Comparison of ENCODE assay signal across 8 mouse cellular contexts in the genomic region with DNA sequence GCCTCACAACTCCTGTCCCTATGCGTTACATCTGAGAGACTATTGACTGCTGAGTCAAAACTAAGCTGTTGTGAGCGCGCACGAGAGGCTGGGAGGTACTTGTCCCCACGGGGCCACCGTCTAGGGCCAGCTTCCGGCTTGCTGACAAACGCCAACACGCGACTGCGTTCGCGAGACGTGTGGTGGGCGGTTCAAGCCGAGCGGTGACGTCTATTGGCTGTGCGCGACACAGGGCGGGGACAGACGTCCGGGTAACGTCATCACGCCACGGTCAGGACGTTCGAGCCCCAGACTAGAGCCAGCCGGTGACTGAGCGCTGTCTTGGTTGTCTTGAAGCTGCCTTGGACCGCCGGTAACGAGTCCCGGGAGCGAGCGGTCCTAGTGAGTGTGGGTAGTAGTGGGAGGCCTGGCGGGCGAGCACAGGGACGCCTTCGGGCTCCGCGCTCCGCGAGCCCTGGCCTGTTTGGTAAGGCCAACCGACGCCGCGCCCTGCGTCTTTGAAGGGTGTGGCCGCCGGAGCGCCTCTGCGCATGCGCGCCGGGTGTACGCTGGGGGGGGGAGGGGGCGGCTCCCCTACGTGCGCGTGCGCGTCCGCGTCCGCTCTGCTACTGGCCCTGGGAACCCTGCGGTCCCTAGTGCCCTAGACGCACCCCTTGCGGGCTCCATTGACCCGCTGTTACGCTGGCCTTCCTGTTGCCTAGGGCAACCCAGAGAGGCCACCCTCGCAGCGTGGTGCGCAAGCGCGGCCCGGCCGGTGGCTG. TPM values are rescaled to one million over a fixed set of nuclear protein-coding genes. Genes with fewer than 3 reads are reported as not detected.
DNase-seq lines count a peak whose midpoint lies in the region; ATAC-seq and TF ChIP-seq lines count a peak whose summit lies in the region.

TSS of gene Leng8 (plus strand) at position 269 of the 761 bp plus-strand sequence.

- H3K27me3 ChIP-seq in embryonic facial prominence, embryonic 13.5 days = no peaks in the 10 kb centered on the region
- no peaks in the 10 kb centered on the region for H3K27me3 ChIP-seq in kidney, adult 2 months (replicated peaks; ENCODE audit: control insufficient read depth, insufficient read depth, low read length)
- H3K27me3 ChIP-seq in limb, embryonic 12.5 days = no peaks in the 10 kb centered on the region
- H3K27me3 ChIP-seq in midbrain, embryonic 15.5 days (replicated peaks) = no peaks in the 10 kb centered on the region
- no peaks in the 10 kb centered on the region for H3K27me3 ChIP-seq in spleen, adult 2 months (ENCODE audit: control insufficient read depth, insufficient read depth, low read length)

- peak; percentile 96 for ATAC-seq in embryonic facial prominence, embryonic 13.5 days (ENCODE audit: insufficient number of reproducible peaks, insufficient read depth, low FRiP score, low TSS enrichment, low read depth)
- peak; percentile 98 for ATAC-seq in limb, embryonic 12.5 days (ENCODE audit: insufficient number of reproducible peaks, insufficient read depth, low FRiP score, low TSS enrichment, low read depth)
- ATAC-seq in midbrain, embryonic 15.5 days (replicated peaks) = peak; percentile 99

- H3K27ac ChIP-seq in embryonic facial prominence, embryonic 13.5 days = peak within 1 kb of the TSS; percentile 94
- H3K27ac ChIP-seq in kidney, adult 2 months (ENCODE audit: insufficient read depth, low read depth, low read length) = peak within 1 kb of the TSS; percentile 94
- H3K27ac ChIP-seq in limb, embryonic 12.5 days = peak within 1 kb of the TSS; percentile 91
- H3K27ac ChIP-seq in midbrain, embryonic 15.5 days = peak within 1 kb of the TSS; percentile 97
- peak within 1 kb of the TSS; percentile 98 for H3K27ac ChIP-seq in spleen, adult 2 months (ENCODE audit: insufficient read depth, low read length)

- H3K9me3 ChIP-seq in embryonic facial prominence, embryonic 13.5 days = no peaks in the 10 kb centered on the region
- no peaks in the 10 kb centered on the region for H3K9me3 ChIP-seq in limb, embryonic 12.5 days
- H3K9me3 ChIP-seq in midbrain, embryonic 15.5 days = no peaks in the 10 kb centered on the region

- peak; percentile 99 for DNase-seq in 3134 (ENCODE audit: extremely low read depth, insufficient read length, low spot score)
- DNase-seq in adrenal gland, postnatal 36 days = peak; percentile 99
- DNase-seq in heart, adult 18-20 months = peak; percentile 99 to 100
- DNase-seq in kidney, adult 2 months = peak; percentile 100
- peak; percentile 99 for DNase-seq in spleen, adult 2 months (ENCODE audit: low read depth in 1 of 2, low spot score in 2 of 2)

- H3K4me3 ChIP-seq in embryonic facial prominence, embryonic 13.5 days = peak within 1 kb of the TSS; percentile 95
- peak within 1 kb of the TSS; percentile 77 for H3K4me3 ChIP-seq in kidney, adult 2 months (ENCODE audit: insufficient read depth, low read depth, low read length)
- H3K4me3 ChIP-seq in limb, embryonic 12.5 days (replicated peaks) = peak within 1 kb of the TSS; percentile 83
- H3K4me3 ChIP-seq in midbrain, embryonic 15.5 days = peak within 1 kb of the TSS; percentile 77
- peak within 1 kb of the TSS; percentile 89 for H3K4me3 ChIP-seq in spleen, adult 2 months (ENCODE audit: extremely low read depth, insufficient read depth, insufficient read length)

- peak within 1 kb of the TSS; percentile 91 for H3K9ac ChIP-seq in embryonic facial prominence, embryonic 13.5 days
- H3K9ac ChIP-seq in limb, embryonic 12.5 days (replicated peaks) = peak within 1 kb of the TSS; percentile 76
- peak within 1 kb of the TSS; percentile 74 for H3K9ac ChIP-seq in midbrain, embryonic 15.5 days

- H3K4me2 ChIP-seq in embryonic facial prominence, embryonic 13.5 days = peak within 1 kb of the TSS; percentile 83
- peak within 1 kb of the TSS; percentile 72 for H3K4me2 ChIP-seq in limb, embryonic 12.5 days
- peak within 1 kb of the TSS; percentile 73 for H3K4me2 ChIP-seq in midbrain, embryonic 15.5 days

- H3K4me1 ChIP-seq in embryonic facial prominence, embryonic 13.5 days = peaks cover 13% of the 10 kb centered on the region
- H3K4me1 ChIP-seq in kidney, adult 2 months (ENCODE audit: control insufficient read depth, insufficient read depth, low read length) = no peaks in the 10 kb centered on the region
- H3K4me1 ChIP-seq in limb, embryonic 12.5 days (replicated peaks) = peaks cover 9% of the 10 kb centered on the region
- peaks cover 27% of the 10 kb centered on the region for H3K4me1 ChIP-seq in midbrain, embryonic 15.5 days
- peaks cover 3% of the 10 kb centered on the region; the same call in 1 of the 2 replicates for H3K4me1 ChIP-seq in spleen, adult 2 months (ENCODE audit: control insufficient read depth, insufficient read depth, insufficient read length)

- TF ChIP-seq CTCF in kidney, adult 2 months (conservative IDR thresholded peaks at IDR 0.05; ENCODE audit: insufficient read depth, insufficient read length, low read depth, low read length) = no peak
- TF ChIP-seq CTCF in spleen, adult 2 months (IDR thresholded peaks at IDR 0.05; ENCODE audit: extremely low read depth, insufficient read depth, insufficient read length, insufficient replicate concordance) = no peak

- peak; percentile 91 for TF ChIP-seq POLR2A in kidney, adult 2 months (IDR thresholded peaks at IDR 0.05; ENCODE audit: low read depth, low read length)
- peak; percentile 95 for TF ChIP-seq POLR2A in spleen, adult 2 months (IDR thresholded peaks at IDR 0.05; ENCODE audit: low read depth, low read length)

- WGBS in embryonic facial prominence, embryonic 13.5 days = under 1% methylated on average over 59 of the region's 78 CpGs
- under 1% methylated on average over 78 of the region's 78 CpGs for WGBS in kidney, adult 2 months
- WGBS in limb, embryonic 12.5 days = 0% methylated on average over 72 of the region's 78 CpGs
- under 1% methylated on average over 61 of the region's 78 CpGs for whole genome bisulfite sequencing in midbrain, embryonic 15.5 days
- WGBS in spleen, adult 2 months = under 1% methylated on average over 69 of the region's 78 CpGs

- peaks cover 35% of the 10 kb centered on the region for H3K36me3 ChIP-seq in embryonic facial prominence, embryonic 13.5 days
- peaks cover 4% of the 10 kb centered on the region for H3K36me3 ChIP-seq in kidney, adult 2 months (ENCODE audit: control insufficient read depth, insufficient read depth, low read length)
- H3K36me3 ChIP-seq in limb, embryonic 12.5 days = peaks cover 39% of the 10 kb centered on the region
- H3K36me3 ChIP-seq in midbrain, embryonic 15.5 days (replicated peaks) = peaks cover 26% of the 10 kb centered on the region
- peaks cover 22% of the 10 kb centered on the region for H3K36me3 ChIP-seq in spleen, adult 2 months (ENCODE audit: control insufficient read depth, insufficient read depth, low read length)

RNA-seq across cellular contexts. Expression of gene Leng8, which starts in this region (rescaled TPM):
- total RNA-seq in adrenal gland, postnatal 36 days (2021) = 10 to 100 TPM; 70.0 to 88.7 TPM
- polyA plus RNA-seq in embryonic facial prominence, embryonic 13.5 days (2015; fragmentation: Nextera tagmentation; extraction: Ambion mirVana) = 66.7 and 67.8 TPM in 2 replicates
- 10 to 100 TPM; 21.2 to 31.9 TPM for total RNA-seq in heart, adult 18-20 months (2021)
- 225 and 407 TPM in 2 replicates for polyA plus RNA-seq in kidney, adult 2 months (2012; rRNA removed)
- polyA plus RNA-seq in limb, embryonic 12.5 days (2016; fragmentation: Nextera tagmentation; extraction: Ambion mirVana) = 62.2 and 80.5 TPM in 2 replicates
- 102 and 104 TPM in 2 replicates for polyA plus RNA-seq in midbrain, embryonic 15.5 days (2015; fragmentation: Nextera tagmentation; extraction: Ambion mirVana)
- polyA plus RNA-seq in spleen, adult 2 months (2012; rRNA removed) = 420 and 586 TPM in 2 replicates

Comparison
In these comparisons a context has a peak if more than half of its experiments do, and no peak if none do; other contexts are left out.
1. Peak in every context shown above with its lines: DNase-seq, ATAC-seq, H3K4me3 ChIP-seq and H3K27ac ChIP-seq.